Mouse (Mus musculus) 3T3-L1 (cell line): ENCODE data around the gene Fermt3.
A peak's percentile ranks its signal among the peaks of the same experiment; 100 is the strongest.

ENCODE experiments used
- DNase-seq: peaks from one replicate; pipeline ENCODE4 v3.0.0-alpha.2; 2015; ENCODE audit warnings: low read depth, low spot score

The Fermt3 gene

GRCm38 (mm10) chr19:7039088-7039720 lies 19.9 kb upstream of the Fermt3 start:
- peak; percentile 62 for DNase-seq

- DNase-seq: no peak
Observed at GRCm38 (mm10) chr19:7034006-7034405, 14.7 kb upstream of the Fermt3 start.

- DNase-seq: no peak
Observed at GRCm38 (mm10) chr19:7029531-7029930, 10.3 kb upstream of the Fermt3 start.

GRCm38 (mm10) chr19:7020224-7020641 lies 964 bp upstream of the Fermt3 start:
- DNase-seq: peak; percentile 71

GRCm38 (mm10) chr19:7018546-7018945 lies 723 bp downstream of the Fermt3 start:
- no peak for DNase-seq

- DNase-seq: no peak
Observed at GRCm38 (mm10) chr19:7017541-7018457, 1.5 kb downstream of the Fermt3 start.

- no peak for DNase-seq
Observed at GRCm38 (mm10) chr19:7014481-7015135, 4.7 kb downstream of the Fermt3 start.

GRCm38 (mm10) chr19:7013984-7014383 lies 5.3 kb downstream of the Fermt3 start:
- no peak for DNase-seq

- no peak for DNase-seq
Observed at GRCm38 (mm10) chr19:7012426-7012825, 6.8 kb downstream of the Fermt3 start.

GRCm38 (mm10) chr19:7006892-7007593 lies 12.2 kb downstream of the Fermt3 start:
- no peak for DNase-seq

- DNase-seq: no peak
Observed at GRCm38 (mm10) chr19:6999360-7000063, 19.8 kb downstream of the Fermt3 start.

GRCm38 (mm10) chr19:6997721-6998290 lies 21.5 kb downstream of the Fermt3 start:
- no peak for DNase-seq

- peak; percentile 96 for DNase-seq
Observed at GRCm38 (mm10) chr19:6996006-6996405, 23.3 kb downstream of the Fermt3 start, which contains the start of the genes Nudt22 and Trpt1. Nudt22 (minus strand) TSS chr19:6996117. Trpt1 (plus strand) TSS chr19:6996131.

GRCm38 (mm10) chr19:6995255-6995991 lies 23.8 kb downstream of the Fermt3 start:
- peak; percentile 33 for DNase-seq

GRCm38 (mm10) chr19:6994489-6994888 lies 24.8 kb downstream of the Fermt3 start:
- DNase-seq: no peak

- DNase-seq: no peak
Observed at GRCm38 (mm10) chr19:6994002-6994401, 25.3 kb downstream of the Fermt3 start.

- no peak for DNase-seq
Observed at GRCm38 (mm10) chr19:6993011-6993770, 26.1 kb downstream of the Fermt3 start.

- peak; percentile 99 for DNase-seq
Observed at GRCm38 (mm10) chr19:6992011-6992858, 27.0 kb downstream of the Fermt3 start, which contains the start of gene Dnajc4. Dnajc4 (minus strand) TSS chr19:6992572.
